Mouse (Mus musculus): ENCODE results near the gene Tnks2. TPM values are rescaled to one million over a fixed set of nuclear protein-coding genes. Genes with fewer than 3 reads are reported as not detected.
"Not testable (repeated sequence)": the region's sequence is repeated elsewhere in the genome, so short reads cannot be mapped to it uniquely, and the experiment has no call there.

The Tnks2 gene
- total RNA-seq, 2 experiments from 2014 or later = 97.4 TPM

DNA sequence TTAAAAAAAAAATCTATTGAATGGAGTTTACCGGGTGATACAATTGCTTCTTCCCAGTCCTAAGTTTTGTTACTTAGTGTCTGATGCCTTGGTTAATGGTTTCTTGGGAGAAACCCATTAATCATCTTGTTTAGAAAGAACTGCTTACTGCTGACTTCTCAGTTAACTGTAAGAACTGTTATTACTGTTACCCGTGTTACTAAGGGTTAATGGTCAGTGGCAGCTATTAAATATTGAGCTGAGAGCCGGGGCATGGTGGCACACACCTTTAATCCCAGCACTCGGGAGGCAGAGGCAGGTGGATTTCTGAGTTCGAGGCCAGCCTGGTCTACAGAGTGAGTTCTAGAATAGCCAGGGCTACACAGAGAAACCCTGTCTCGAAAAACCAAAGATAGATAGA, 12.7 kb upstream of the Tnks2 start:
- not testable (repeated sequence) for DNase-seq (ENCODE audit: low spot score in 2 of 2)

DNA sequence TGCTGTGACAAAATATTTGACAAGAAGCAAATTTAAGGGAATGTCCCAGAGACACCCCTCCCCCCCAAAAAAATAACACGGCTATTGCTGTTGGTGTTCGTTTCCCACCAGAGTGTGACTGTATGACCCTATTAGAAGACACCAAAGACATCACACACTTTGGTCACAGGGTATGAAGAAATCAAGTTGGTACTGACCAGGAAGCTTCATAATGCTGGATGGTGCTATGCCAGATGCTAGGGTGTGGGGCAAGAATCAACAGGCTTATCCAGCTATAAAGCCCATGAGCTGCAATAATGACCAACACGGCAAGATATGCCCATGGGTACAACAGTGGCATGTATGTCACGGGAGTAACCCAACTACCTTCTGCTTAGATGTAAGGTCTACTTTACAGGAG, 11.3 kb upstream of the Tnks2 start:
- DNase-seq (ENCODE audit: low spot score in 2 of 2) = no peak

DNA sequence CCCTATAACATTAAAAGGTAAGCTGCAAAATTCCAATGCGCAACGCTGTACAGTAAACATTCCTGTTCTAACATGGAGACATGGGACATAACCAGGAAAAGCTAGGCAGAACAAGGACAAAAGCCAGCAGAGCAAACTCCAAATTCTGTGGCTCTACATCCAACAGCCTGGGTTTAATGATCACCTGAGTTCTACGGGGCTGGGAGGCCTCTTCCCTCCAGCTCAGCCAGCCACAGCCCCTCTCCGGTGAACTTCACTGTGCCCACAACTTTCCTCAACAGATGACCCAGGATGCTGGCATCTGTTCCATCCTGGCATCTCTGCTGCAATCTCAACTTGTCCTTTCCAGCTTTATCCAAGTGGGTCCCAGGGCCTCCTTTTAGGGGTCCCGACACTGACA, 6.4 kb upstream of the Tnks2 start:
- DNase-seq (ENCODE audit: low spot score in 2 of 2) = no peak

DNA sequence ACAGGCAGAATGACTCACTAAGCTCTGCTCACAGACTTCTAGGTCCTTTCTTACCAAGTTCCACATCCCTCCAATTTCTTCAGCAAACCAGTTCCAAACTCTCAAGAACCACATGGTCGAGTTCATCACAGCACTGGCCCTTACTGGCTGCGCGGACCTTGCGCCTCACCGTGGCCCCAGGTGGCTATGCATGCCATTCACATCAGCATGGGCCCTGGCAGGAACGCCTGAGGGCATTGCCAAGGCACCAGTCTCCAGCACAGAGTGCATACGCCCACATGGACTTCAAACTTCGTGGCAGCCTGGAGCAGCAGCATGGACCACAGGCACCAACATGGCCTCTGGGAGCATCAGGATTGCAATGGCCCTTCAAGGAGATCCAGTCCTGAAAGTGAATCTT, 5.7 kb upstream of the Tnks2 start:
- DNase-seq (ENCODE audit: low spot score in 2 of 2) = no peak

DNA sequence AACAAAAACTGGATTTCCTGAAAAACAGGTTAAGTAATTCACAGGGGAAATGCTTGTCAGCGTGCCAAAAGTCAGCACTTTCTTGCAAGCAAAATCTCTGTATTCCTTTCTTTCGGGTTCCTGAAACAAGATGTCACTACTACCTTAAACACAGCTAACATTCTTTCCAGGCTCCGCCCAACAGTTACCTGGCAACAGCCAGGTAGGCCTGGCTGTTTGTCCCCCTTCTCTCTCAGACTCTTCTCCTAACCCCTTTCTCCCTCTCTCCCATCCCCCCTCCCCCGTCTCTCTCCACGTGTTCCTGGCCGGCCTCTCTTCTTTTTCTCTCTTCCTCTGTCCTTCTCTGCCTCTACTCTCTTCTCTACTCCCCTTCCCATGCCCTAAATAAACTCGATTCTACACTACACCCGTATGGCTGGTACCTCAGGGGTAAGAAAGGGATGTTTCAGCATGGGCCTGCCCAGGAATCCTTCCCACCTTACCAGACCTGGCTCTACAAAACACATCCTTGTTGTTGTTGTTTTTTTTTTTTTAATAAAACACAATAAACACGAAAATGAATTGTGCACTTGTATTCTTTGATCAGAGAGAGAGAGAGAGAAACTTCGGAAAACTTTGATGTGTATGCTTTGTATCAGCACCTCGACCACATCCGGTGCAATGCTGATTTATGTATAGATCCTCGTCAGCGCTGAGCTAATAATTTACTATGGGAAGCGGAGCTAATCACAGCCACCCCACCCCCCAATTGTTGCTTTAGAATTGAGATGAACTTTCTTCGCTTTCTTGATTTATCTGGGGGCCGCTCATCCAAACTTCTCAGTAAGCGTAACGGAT, 863 bp upstream of the Tnks2 start:
- no peak for DNase-seq (ENCODE audit: low spot score in 2 of 2)

DNA sequence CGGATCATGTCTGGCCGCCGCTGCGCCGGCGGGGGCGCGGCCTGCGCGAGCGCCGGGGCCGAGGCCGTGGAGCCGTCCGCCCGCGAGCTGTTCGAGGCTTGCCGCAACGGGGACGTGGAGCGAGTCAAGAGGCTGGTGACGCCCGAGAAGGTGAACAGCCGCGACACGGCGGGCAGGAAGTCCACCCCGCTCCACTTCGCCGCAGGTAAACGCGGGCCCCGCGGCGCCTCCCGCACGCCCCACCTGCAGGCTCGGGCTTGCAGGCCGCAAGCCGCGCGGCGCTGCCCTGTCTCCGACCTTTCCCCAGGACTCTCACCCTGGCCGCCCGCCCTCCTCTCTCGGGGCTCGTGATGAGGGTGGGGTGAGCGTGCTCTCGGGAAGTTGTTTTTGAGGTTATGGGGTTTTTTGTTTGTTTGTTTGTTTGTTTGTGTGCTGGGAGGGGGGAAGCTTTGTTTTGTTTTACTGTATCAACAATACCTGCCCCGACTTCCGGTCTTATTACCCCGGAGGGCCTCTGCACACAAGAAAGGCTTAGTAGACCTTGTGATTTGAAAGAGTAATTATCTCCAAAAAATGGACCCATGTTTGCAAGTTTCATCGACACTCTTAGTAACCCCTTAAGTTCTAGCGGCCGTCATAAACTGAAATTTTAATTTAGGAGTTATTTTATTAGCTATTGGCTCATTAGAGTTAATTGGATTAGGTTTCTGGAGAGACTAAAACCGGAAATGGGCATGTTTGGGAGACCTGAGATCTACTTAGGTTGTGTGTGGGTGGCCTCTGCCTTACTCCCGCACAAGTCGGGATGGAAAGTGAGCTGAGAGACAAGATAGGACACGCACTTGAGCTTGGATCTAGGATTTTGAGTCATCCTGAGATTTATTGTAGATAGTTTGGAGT, 750 bp downstream of the Tnks2 start:
- peak; percentile 49 to 56 for DNase-seq (ENCODE audit: low spot score in 2 of 2)

DNA sequence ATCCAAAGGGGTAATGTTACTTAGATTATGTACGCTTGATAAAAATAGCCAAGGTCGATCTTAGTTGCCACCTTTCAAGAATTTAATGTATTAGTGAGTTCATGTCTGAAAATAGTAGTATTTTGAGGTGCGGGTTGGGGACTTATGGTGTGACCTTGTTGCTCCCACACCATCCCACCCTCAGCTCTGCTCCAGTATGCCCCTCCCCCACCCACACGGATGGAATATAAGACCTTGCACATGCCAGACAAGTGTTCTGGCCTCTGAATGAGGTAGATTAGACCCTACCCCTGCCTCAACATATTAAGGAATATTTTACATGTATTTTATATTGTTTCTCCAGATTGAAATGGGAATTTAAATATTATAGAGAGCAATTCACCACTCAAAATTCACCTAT, 2.0 kb downstream of the Tnks2 start:
- no peak for DNase-seq (ENCODE audit: low spot score in 2 of 2)

DNA sequence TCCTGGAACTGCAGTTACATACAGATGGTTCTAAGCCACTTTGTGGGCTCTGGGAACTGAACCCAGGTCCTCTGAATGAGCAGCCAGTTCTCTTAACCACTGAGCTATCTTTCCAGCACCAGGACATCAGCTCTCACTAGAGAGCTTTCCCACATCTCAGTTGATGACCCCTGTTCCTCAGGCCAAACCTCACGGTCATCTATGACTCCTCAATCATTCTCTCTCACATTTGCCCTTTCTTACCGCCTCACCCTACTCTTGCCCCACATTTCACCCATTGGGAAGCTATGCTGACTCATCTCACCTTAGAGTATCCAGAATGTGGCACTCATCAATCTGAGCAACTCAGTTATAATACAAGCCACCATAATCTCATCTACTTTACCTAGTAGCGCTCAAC, 6.3 kb downstream of the Tnks2 start:
- no peak for DNase-seq (ENCODE audit: low spot score in 2 of 2)

DNA sequence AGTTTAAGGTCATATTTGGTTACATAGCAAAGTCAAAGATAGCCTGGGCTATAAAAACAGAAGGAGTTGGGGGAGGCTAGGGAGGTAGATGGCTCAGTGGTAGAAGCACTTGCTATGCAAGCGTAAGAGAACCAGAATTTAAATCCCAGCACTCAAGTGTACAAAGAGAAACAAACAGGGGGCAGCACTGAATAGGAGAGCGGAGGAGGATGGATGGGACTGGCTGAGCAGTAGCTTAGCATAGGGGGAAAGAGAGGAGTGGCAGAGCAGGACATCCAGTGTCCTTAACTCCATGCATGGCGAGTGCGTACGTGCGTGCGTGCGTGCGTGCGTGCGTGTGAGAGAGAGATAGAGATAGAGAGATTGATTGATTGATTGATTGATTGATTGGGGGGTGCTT, 9.8 kb downstream of the Tnks2 start:
- no peak for DNase-seq (ENCODE audit: low spot score in 2 of 2)

DNA sequence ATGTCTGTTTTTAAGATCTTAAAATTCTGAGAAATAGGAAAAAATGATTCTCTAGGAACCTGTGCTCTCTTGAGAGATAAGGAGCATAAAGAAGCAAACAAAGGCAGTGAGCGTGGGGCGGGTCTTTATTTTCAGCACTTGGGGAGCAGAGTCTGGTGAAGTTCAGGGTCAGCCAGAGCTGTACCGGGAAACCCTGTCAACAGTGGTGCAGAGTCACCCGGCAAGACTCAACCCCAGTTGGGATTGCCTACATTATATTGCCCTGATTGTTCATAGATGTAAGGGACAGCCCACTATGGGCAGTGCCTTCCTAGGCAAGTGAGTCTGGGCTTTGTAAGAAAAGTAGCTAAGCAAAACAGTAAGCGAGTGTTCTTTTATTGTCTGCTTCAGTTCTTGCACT, 11.9 kb downstream of the Tnks2 start:
- DNase-seq (ENCODE audit: low spot score in 2 of 2) = peak in 1 of 2 experiments; percentile 26

DNA sequence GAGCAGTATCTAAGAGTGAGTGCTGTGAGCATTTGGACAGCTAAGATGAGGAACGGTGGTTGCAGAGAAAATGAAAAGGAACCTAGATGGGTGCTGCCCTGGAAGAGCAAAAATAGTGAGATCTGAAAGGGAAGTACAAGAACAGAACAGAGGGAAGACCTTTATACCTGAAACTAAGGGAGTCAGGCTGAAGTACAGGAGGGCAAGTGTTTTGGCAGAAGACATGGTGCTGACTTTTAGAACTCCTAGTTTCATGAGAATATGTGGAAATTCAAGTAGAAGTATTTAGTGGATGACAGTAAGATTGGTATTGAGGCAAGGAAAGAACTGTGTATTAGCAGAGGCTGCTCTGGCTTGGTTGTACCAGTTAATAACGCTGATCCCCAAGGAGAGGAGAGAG, 19.8 kb downstream of the Tnks2 start:
- no peak for DNase-seq (ENCODE audit: low spot score in 2 of 2)

DNA sequence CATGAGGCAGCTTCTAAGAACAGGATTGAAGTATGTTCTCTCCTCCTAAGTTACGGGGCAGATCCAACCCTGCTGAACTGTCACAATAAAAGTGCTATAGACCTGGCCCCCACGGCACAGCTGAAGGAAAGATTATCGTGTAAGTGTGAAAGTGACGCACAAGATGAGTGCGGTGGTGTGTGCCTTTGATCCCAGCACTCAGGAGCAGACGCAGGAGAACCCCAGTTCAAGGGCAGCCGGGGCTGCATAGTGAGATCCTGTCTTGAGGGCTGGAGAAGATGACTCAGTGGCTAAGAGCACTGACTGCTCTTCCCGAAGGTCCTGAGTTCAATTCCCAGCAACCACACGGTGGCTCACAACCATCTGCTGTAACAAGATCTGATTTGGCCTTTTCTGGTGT, 23.8 kb downstream of the Tnks2 start:
- peak; percentile 13 to 26 for DNase-seq (ENCODE audit: low spot score in 2 of 2)

DNA sequence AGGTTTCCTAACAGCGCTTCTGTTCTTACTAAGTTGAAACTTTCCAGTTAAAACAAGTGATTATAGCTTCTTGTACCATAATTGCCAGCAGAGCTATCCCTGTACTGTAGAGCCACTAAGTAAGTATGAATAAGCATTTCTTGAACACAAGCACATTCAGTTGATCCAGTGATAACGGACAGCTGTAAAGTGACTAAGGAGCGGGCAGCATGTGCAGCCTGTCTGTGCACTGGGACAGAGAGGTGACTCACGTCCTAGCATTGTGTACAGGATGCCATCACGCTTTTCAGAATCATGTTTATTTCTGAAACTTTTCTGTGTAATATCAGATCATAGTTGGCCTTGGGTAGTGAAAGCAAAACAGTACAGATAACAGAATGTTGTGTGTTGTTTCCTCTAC, 26.4 kb downstream of the Tnks2 start:
- DNase-seq (ENCODE audit: low spot score in 2 of 2) = no peak

DNA sequence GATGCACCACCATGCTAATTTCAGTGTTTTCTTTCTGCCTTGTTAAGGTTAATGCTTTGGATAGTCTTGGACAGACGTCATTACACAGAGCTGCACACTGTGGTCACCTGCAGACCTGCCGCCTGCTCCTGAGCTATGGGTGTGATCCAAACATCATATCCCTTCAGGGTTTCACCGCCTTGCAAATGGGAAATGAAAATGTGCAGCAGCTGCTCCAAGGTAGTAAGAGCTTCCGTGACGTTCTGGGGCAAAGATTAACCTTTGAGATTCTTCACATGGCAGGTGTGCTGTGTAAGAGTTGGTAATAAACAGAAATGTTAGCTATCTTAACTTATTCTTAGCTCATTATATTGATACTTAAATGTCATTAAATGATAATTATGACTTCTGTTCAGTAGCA, 31.9 kb downstream of the Tnks2 start:
- no peak for DNase-seq (ENCODE audit: low spot score in 2 of 2)

DNA sequence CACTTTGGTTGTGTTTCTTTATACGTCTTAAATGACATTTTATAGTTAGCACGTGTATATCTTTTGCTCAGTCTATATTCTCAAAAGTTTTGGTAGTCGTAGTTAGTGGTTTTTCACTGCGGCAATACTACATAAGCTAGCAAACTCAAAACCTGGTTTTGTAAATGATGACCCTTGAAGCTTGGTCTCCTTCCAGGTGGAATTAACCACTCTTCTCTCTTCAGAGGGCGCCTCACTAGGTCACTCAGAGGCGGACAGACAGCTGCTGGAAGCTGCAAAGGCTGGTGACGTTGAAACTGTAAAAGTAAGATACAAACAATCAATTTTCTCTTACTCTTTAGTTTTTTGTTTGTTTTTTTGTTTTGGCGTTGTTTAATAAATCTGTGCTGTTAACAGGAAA, 33.4 kb downstream of the Tnks2 start:
- DNase-seq (ENCODE audit: low spot score in 2 of 2) = no peak

DNA sequence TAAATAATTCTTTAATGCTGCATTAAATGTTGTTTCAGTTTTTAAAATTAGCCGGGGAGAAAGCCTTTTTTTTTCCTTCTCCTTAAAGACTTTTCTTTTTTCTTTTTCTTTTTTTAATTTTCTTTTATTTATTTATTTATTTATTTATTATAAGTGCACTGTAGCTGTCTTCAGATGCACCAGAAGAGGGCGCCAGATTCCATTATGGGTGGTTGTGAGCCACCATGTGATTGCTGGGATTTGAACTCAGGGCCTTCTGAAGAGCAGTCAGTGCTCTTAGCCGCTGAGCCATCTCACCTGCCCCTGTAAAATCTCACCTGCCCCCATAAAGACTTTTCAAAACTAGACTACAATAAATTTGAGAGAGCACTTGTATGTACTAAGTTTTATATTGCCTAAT, 34.6 kb downstream of the Tnks2 start:
- DNase-seq (ENCODE audit: low spot score in 2 of 2) = not testable (repeated sequence)

DNA sequence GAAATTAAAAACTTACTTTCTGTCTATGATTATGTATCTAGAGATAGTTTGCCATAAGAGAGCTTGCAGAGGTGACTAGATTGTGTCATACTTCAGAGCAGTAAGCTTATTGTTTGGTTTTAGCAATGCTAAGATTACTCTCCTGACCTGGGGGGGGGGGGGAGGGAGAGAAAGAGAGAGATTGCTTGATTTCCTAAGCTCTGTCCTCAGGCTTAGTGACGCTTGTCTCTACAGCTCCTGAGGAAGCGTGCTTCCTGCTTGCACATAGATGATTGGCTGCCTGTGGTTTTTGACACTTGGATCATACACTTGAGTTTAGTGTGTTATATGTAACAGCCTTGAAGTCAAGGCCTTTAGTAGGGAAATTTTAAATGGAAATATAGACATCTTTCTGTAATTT, 40.6 kb downstream of the Tnks2 start:
- no peak for DNase-seq (ENCODE audit: low spot score in 2 of 2)

DNA sequence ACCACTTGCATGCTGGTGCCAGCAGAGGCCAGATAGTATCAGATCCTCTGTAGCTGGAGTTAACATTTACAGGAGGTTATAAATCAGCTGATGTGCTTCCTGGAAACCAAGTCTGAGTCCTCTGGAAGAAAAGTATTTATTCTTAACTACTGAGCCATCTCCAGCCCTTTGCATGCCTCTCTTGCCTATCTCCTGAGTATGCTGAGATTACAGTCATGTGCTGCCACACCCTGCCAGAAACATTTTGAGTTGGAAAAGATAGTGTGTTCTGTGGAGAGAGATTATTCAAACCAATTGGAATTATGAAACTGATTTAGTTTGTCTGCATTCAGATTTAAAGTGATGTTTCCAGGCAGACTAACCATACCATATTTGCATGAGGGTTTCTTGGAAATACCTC, 43.3 kb downstream of the Tnks2 start:
- DNase-seq (ENCODE audit: low spot score in 2 of 2) = no peak

DNA sequence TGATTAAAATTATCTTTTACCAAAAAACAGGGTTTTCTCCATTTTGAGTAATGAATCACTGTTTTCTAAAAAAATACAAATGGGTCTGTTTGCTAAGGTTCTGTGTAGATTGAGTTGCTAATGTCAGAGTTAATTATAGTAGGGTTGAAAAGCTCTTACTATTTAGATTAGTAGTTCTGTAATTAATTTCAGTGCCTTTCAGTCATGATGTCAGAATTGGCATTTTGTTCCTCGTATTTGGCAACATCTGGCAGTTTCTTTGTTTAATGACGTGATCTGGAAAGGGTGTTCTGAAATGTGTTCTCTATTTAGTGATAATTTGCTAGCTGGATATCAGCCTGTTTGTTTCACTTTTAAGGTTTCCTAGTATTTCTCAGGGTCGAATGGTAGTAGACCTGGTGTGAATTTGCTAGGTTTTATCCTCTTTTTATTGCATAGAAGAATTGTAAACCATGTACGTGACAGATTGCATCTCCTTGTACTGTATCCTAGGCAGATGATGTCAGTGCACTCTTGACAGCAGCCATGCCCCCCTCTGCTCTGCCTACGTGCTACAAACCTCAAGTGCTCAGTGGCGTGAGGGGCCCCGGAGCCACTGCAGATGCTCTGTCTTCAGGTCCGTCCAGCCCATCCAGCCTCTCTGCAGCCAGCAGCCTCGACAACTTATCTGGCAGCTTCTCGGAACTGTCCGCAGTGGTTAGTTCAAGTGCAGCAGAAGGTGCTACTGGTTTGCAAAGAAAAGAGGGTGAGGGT, 44.9 kb downstream of the Tnks2 start:
- no peak for DNase-seq (ENCODE audit: low spot score in 2 of 2)

DNA sequence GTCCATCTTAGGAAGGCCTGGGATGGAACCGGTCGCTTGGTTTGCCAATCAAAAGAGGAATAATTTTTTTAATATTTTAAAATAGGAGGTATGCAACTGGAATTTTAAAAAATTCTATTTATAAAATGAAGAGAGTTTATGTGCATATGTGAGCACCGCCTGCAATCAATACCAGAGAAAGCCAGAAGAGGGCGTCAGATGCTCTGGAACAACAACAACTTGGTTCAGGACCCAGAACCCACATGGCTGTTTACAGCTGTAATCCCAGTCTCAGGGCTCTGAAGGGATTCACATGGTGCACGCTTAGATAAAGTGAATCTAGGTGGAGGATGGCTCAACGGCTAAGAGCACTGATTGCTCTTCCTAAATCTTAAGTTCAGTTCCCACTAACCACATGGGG, 49.1 kb downstream of the Tnks2 start:
- no peak for DNase-seq (ENCODE audit: low spot score in 2 of 2)

DNA sequence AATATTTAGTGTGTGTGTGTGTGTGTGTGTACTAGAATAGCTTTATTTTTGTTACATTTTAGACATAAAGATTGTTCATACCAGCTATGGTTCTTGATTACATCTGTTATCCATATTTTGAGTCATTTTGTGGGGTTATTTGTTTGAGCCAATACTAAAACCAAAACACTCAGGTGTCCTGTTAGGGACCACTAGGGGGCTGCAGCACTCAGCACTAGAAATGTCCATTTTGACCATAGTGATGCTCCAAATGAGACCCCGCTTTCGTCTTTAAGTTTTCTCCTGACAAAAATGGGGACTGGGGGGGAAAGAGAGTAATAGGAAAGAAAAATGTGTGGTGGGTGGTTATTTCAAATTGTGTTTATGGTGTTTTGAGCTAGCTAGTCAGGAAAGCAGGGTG, 52.3 kb downstream of the Tnks2 start:
- DNase-seq (ENCODE audit: low spot score in 2 of 2) = no peak

DNA sequence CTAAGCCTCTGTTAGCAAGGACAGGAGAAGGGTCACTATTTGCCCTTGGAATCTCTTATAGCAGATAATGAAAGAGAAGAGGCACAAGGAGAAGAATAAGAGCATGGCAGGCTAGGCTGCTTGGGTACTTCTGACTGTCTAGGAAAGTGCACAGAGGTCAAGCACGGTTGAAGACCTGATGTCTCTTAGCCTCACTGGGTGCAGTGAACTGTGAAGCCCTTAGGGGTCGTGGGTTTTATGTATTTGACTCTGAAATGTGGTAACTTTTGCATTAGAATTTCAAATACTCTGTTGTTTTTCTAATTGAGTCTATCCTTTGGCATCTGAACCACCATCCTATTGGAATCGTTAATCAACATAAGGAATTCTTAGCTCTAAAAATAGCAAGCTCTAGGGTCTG, 53.7 kb downstream of the Tnks2 start:
- DNase-seq (ENCODE audit: low spot score in 2 of 2) = no peak

All from adrenal gland, adult 18-20 months (tissue).